Mouse (Mus musculus) kidney, adult 9 months (tissue): ENCODE results near the gene Gm20388.

ENCODE experiments used
- DNase-seq: peaks from one replicate; pipeline ENCODE4 v3.0.0; 2022

The Gm20388 gene

GRCm38 (mm10) chr8:122296173-122297001 lies 2385.7 kb downstream of the Gm20388 start:
- DNase-seq: no peak

GRCm38 (mm10) chr8:122299581-122300254 lies 2389.1 kb downstream of the Gm20388 start:
- DNase-seq: no peak

GRCm38 (mm10) chr8:122301081-122301480 lies 2390.4 kb downstream of the Gm20388 start:
- no peak for DNase-seq

GRCm38 (mm10) chr8:122301866-122302265 lies 2391.2 kb downstream of the Gm20388 start:
- no peak for DNase-seq

GRCm38 (mm10) chr8:122303451-122303850 lies 2392.8 kb downstream of the Gm20388 start:
- DNase-seq: no peak

- no peak for DNase-seq
Observed at GRCm38 (mm10) chr8:122304058-122304457, 2393.4 kb downstream of the Gm20388 start.

GRCm38 (mm10) chr8:122306660-122307399 lies 2396.2 kb downstream of the Gm20388 start:
- no peak for DNase-seq

- DNase-seq: no peak
Observed at GRCm38 (mm10) chr8:122307836-122308235, 2397.2 kb downstream of the Gm20388 start.

GRCm38 (mm10) chr8:122309272-122309671 lies 2398.6 kb downstream of the Gm20388 start:
- no peak for DNase-seq

GRCm38 (mm10) chr8:122311115-122311514 lies 2400.5 kb downstream of the Gm20388 start:
- DNase-seq: no peak

- DNase-seq: no peak
Observed at GRCm38 (mm10) chr8:122312553-122312952, 2401.9 kb downstream of the Gm20388 start.

GRCm38 (mm10) chr8:122313310-122313709 lies 2402.7 kb downstream of the Gm20388 start:
- no peak for DNase-seq

GRCm38 (mm10) chr8:122314899-122315496 lies 2404.4 kb downstream of the Gm20388 start:
- peak; percentile 46 for DNase-seq

- no peak for DNase-seq
Observed at GRCm38 (mm10) chr8:122316402-122316801, 2405.8 kb downstream of the Gm20388 start.

GRCm38 (mm10) chr8:122317918-122318475 lies 2407.4 kb downstream of the Gm20388 start:
- no peak for DNase-seq

GRCm38 (mm10) chr8:122319045-122319707 lies 2408.5 kb downstream of the Gm20388 start:
- no peak for DNase-seq

- DNase-seq: no peak
Observed at GRCm38 (mm10) chr8:122319708-122320075, 2409.1 kb downstream of the Gm20388 start.

GRCm38 (mm10) chr8:122320541-122320940 lies 2409.9 kb downstream of the Gm20388 start:
- no peak for DNase-seq

- DNase-seq: no peak
Observed at GRCm38 (mm10) chr8:122321455-122321921, 2410.8 kb downstream of the Gm20388 start.

GRCm38 (mm10) chr8:122322126-122322525 lies 2411.5 kb downstream of the Gm20388 start:
- DNase-seq: no peak

- DNase-seq: no peak
Observed at GRCm38 (mm10) chr8:122322792-122323191, 2412.2 kb downstream of the Gm20388 start.

- DNase-seq: peak; percentile 22
Observed at GRCm38 (mm10) chr8:122323951-122324402, 2413.3 kb downstream of the Gm20388 start.
